Mouse (Mus musculus) embryonic fibroblast, embryonic 13.5 days (primary cell): ENCODE results near the gene Tmem192.

ENCODE experiments used
- CTCF ChIP-seq: IDR thresholded peaks from 2 replicates; pipeline ENCODE4 v1.5.1; 2011; ENCODE audit warnings: mild to moderate bottlenecking, control low read depth, low read length, moderate library complexity, borderline replicate concordance; ENCODE audit not compliant: insufficient read depth
- POLR2A ChIP-seq: IDR thresholded peaks from 2 replicates; pipeline ENCODE4 v1.6.1; 2011; ENCODE audit warnings: low read depth, mild to moderate bottlenecking, control low read depth, low read length, moderate library complexity

DNA sequence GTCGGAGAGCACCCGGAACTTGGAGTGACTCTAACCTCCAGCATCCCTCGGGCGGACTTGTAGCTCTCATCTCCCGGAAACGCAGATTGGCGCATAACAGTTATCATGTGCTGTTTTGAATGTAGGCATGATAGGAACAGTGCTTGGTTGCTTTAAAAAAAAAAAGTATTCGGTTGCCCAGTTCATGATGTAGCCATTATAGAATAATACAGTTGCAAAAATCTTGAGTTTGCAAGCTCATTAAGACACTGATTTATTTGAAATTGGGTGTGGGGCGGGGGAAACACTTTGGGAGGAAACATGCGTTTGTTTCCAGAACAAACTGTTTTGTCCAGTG is 681 bp downstream of the Tmem192 start:
- TF ChIP-seq POLR2A (no peak), CTCF (no peak)
